Mouse (Mus musculus): ENCODE data around the gene Sumo1. TPM values are rescaled to one million over a fixed set of nuclear protein-coding genes. Genes with fewer than 3 reads are reported as not detected.
"Not testable (repeated sequence)": the region's sequence is repeated elsewhere in the genome, so short reads cannot be mapped to it uniquely, and the experiment has no call there.

The Sumo1 gene
- 10 to 100 TPM; 60.7 to 62.3 TPM for total RNA-seq (2021)

- DNase-seq, result peak; percentile 86 to 89
- intact Hi-C loops (cut with DNase I), result loop anchor here (2.0 kb wide), 1 partner anchor 14 kb away; the partner anchor contains the start of gene Nop58
Observed at GRCm38 (mm10) chr1:59670641-59671168, at the start of gene Sumo1. Gene Sumo1, minus strand, starts transcription at chr1:59670834.

GRCm38 (mm10) chr1:59719900-59720299, 49.3 kb upstream of the Sumo1 start:
- no peak for DNase-seq

DNA sequence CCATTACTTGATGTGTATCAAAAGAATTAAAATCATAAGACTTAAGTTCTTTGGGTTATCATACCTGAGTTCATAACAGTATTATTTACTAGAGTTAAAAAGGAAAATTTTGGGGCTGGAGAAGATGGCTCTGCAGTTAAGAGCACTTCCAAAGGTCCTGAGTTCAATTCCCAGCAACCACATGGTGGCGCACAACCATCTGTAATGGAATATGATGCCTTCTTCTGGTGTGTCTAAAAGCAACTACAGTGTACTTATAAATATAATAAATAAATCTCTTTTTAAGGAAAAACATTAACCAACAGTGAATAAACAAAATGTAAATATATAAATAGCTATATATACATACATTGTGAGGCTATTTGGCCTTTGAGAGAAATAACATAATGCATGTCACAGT, 31.1 kb upstream of the Sumo1 start:
- peak; percentile 9 to 15 for DNase-seq
- intact Hi-C loops (cut with DNase I), result loop anchor here (5.0 to 10.0 kb wide), 3 partner anchors 61 to 263 kb away; partner anchors contain the start of gene Bmpr2

More at GRCm38 (mm10) chr1:59719900-59720299, 49.3 kb upstream of the Sumo1 start:
- intact Hi-C loops (cut with DNase I), result no loop called here

- no peak for DNase-seq
- intact Hi-C loops (cut with DNase I), result no loop called here
Observed at GRCm38 (mm10) chr1:59698207-59698606, 27.6 kb upstream of the Sumo1 start.

GRCm38 (mm10) chr1:59697751-59698150, 27.1 kb upstream of the Sumo1 start:
- intact Hi-C loops (cut with DNase I), result no loop called here
- no peak for DNase-seq

- intact Hi-C loops (cut with DNase I), result no loop called here
- DNase-seq, result no peak
Observed at GRCm38 (mm10) chr1:59690467-59690866, 19.8 kb upstream of the Sumo1 start.

GRCm38 (mm10) chr1:59687493-59687892, 16.9 kb upstream of the Sumo1 start:
- intact Hi-C loops (cut with DNase I), result no loop called here
- no peak for DNase-seq

- peak; percentile 81 to 83 for DNase-seq
- intact Hi-C loops (cut with DNase I), result loop anchor here (2.0 kb wide), 1 partner anchor 14 kb away; the partner anchor contains the start of gene Sumo1
Observed at GRCm38 (mm10) chr1:59684819-59685755, 14.5 kb upstream of the Sumo1 start, which contains the start of gene Nop58. Gene Nop58, plus strand, starts transcription at chr1:59684971.

DNA sequence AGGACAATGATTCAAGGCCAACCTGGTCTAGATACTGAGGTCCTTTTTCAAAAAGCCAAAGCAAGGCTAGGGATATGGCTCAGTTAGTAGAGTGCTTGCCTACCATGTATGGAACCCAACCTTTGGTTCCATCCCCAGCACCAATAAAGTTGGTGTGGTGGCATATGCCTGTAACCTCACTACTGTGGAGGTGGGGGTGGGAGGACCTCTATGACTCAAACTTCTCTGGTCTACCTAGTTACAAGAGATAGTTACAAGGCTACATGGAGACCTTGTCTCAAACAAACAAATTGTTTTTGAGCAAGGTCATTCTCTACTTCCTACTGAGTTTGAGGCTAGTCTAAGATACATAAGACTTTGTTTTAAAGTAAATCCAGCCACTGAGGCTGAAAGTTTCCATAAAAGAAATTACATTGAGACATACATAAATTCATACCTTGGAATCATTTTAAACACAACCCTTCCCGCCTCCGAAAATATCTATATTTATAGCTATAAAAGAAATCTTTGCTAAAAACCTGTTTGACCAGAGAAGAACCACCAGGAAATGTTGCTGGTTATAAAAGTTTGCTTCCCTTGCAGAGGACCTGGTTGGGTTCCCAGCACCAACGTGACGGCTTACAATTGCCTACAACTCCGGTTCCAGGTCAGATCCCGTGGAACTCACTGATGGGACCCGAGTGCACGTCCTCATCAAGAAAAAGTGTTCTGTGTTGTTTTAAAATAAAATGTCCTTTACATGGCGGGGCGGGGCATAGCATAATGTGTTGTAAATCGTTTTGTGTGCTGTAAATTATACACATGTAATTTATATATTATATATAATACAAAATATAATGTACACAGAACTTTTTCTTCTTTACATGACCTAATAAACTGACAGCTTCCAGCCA, 13.5 kb upstream of the Sumo1 start:
- intact Hi-C loops (cut with DNase I), result loop anchor here (2.0 kb wide), 1 partner anchor 13 kb away; the partner anchor contains the start of gene Sumo1
- peak; percentile 37 to 41 for DNase-seq

- intact Hi-C loops (cut with DNase I), result no loop called here
- no peak for DNase-seq
Observed at GRCm38 (mm10) chr1:59673661-59674060, 3.0 kb upstream of the Sumo1 start.

DNA sequence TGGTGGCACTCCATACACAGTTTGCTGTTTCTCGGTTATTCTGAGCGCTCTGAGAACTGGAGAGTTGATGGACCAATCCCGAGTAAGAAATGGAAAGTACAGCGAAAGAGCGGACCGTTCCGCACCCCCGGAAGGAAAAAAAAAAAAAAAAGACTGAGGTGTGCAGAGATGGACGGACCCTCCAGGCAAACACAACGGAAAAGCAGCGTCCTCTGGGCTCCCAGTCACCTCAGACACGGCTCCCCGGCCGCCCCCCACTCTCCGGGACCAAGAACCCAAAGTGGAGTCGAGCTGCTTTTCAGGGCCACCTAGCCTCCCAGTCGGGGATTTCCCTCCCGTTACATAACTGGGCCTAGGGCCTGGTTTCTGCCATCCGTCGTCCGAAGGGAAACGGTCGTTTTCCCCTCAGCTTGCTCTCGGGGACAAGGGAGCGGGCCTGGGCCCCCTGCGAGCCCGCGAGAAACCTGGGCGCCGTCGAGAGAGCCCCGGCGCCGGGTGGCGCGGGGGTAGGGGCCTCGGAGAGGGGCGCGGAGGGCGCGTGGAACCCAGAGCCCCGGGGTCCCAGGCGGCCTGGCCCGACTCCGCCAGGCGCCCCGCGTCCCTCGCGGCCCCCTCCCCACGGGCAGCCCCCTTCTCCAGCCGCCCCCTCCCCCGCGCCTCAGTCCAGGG, 538 bp downstream of the Sumo1 start:
- peak; percentile 40 to 60 for DNase-seq
- intact Hi-C loops (cut with DNase I), result loop anchor here (2.0 kb wide), 1 partner anchor 15 kb away; the partner anchor contains the start of gene Nop58

DNA sequence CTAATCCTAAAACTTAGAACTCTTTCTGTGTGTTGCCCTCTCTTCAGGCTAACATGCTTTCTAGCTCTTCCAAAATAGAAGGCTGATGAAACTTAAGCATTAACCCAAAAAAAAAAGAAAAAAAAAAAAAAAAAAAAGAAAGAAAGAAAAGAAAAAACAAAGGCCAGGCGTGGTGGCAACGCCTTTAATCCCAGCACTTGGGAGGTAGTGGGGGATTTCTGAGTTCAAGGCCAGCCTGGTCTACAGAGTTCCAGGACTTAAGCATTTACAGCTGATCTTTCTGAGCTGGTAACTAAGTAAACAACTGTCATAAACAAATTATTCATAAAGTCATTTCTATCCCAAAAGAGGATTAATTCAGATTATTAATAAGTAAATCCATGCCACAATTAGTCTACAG, 1.8 kb downstream of the Sumo1 start:
- intact Hi-C loops (cut with DNase I), result no loop called here
- no peak for DNase-seq

DNA sequence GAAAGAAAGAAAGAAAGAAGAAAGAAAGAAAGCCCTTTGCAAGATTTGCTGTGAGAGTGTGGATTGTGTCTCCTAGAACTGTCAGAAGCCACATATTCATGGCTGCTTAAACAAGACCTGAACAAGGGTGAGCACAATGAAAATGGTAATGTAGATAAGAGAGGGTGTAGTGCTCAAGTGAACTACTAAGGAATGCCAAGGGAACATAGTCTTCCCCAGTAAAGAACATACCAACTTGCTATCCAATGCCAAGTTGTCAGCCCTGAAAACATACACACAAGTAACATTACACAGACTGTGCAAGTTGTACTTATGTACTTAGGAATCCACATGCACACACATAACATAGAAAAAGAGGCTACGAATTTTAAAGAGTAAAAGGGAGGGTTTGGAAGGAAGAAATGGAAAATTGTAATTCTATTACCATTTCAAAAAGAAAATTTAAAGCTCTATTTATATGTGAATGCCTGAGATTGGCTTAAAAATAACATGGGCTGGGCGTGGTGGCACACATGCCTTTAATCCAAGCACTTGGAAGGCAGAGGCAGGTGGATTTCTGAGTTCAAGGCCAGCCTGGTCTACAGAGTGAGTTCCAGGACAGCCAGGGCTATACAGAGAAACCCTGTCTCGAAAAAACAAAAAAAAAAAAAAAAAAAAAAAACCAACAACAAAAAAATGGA, 7.0 kb downstream of the Sumo1 start:
- intact Hi-C loops (cut with DNase I), result no loop called here
- no peak for DNase-seq

DNA sequence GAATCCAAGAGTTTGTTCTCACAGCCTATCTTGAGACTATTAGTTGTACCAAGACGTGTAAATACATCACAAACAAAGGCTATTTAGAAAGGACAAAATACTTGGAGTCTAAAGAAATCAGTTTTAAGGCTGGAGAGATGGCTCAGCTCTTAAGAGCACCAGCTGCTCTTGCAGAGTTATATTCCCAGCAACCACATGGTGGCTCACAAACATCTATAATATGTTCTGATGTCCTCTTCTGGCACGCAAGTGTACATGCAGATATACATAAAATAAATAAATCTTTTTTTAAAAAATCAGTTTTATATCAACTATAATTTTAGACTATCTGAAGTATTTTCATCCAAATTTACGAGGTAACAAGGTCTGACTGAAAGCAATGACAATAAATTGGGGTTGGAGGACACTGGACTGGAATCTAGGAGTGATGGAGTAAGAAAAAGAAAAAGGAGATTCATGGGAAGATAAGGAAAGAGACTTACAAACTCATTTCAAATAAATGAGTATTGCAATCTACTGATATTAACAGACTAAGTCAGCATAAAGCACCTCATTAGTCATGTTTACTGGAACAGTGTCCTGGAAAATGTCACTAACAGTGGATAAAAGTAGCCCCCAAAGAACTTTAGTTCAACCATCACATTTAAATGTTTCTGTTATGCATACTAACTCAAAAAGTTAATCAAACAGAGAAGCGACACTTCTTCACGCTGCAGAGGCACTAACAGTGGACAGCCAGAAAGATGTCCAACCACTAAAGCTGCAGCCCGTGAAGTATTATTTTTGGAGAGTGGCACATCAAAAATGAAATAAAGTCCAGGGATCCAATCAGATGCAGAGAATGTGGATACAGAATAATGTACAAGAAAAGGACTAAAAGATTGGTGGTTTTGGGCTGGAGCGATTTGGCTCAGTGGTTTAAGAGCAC, 14.1 kb downstream of the Sumo1 start:
- intact Hi-C loops (cut with DNase I), result no loop called here
- no peak for DNase-seq

- no peak for DNase-seq
- intact Hi-C loops (cut with DNase I), result no loop called here
Observed at GRCm38 (mm10) chr1:59653243-59653911, 17.3 kb downstream of the Sumo1 start.

GRCm38 (mm10) chr1:59651201-59651819, 19.3 kb downstream of the Sumo1 start:
- intact Hi-C loops (cut with DNase I), result no loop called here
- DNase-seq, result no peak

DNA sequence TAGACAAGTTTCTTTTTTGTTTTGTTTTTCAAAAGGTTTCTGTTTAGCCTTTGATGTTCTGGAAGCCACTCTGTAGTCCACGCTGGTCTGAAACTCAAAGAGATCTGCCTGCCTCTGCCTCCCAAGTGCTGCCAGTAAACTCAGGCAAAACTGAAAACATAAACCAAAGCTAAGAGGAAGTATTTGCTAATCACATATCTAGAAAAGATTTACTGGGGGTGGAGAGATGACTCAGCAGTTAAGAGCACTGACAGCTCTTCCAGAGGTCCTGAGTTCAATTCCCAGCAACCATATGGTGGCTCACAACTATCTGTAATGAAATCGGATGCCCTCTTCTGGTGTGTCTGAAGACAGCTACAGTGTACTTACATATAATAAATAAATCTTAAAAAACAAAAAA, 24.1 kb downstream of the Sumo1 start:
- intact Hi-C loops (cut with DNase I); DNase-seq: not testable (repeated sequence)

Measured in heart, postnatal 36 days (tissue).